Mouse (Mus musculus): ENCODE data around the gene Inhbb. TPM values are rescaled to one million over a fixed set of nuclear protein-coding genes. Genes with fewer than 3 reads are reported as not detected.

The Inhbb gene
- total RNA-seq, 2 experiments from 2014 or later = 1.2 to 1.4 TPM

- no peak for DNase-seq
These were observed 38.1 kb downstream of the Inhbb start for GRCm38 (mm10) chr1:119383916-119384315.

GRCm38 (mm10) chr1:119380609-119381008 is 41.4 kb downstream of the Inhbb start:
- no peak for DNase-seq

- no peak for DNase-seq
These were observed 46.7 kb downstream of the Inhbb start for GRCm38 (mm10) chr1:119375376-119375775.

- DNase-seq = no peak
These were observed 54.5 kb downstream of the Inhbb start for GRCm38 (mm10) chr1:119367546-119367945.

- no peak for DNase-seq
These were observed 55.7 kb downstream of the Inhbb start for GRCm38 (mm10) chr1:119366315-119366714.

Other genes with a start within 250 kb of the Inhbb start
- 10 to 100 TPM; 25.0 to 27.9 TPM for gene Ralb, start 82.5 kb upstream of the Inhbb start, total RNA-seq (2021)
- gene Tmem185b, start 103.9 kb upstream of the Inhbb start, total RNA-seq (2021) = 10 to 100 TPM; 13.5 to 15.6 TPM
- gene Epb41l5, start 226.8 kb upstream of the Inhbb start, total RNA-seq (2021) = 1 to 10 TPM; 5.3 to 6.7 TPM

Data from heart, adult 18-20 months (tissue).